Mouse (Mus musculus) cerebellum, adult 18-20 months (tissue): ENCODE measurements around the gene Vmn1r91.
"Not testable (repeated sequence)": the region's sequence is repeated elsewhere in the genome, so short reads cannot be mapped to it uniquely, and the experiment has no call there.

ENCODE experiments used
- DNase-seq, 2 experiments: peaks; one replicate each; pipeline ENCODE4 v3.0.0; 2021

The Vmn1r91 gene

DNA sequence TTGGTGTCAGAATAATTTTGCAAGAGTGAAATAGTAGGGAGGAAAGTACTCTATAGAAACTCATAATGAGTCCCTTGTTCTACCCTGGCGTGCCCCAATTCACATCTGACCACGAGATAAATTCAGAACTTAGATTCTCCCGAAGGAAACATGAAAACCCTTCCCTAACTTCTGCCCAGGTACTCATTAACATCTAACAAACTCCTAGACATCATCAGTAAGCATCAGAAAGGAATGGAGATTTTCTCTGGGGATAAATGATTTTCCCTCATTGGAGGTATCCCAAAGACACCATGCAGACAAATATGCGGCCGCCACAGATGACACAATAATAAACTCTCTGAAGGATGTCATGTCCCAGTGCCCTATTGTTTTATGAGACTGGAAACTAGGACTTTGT lies at the start of gene Vmn1r91:
Gene Vmn1r91, plus strand, starts transcription at position 301 of the 400 bp plus-strand sequence.
- DNase-seq: not testable (repeated sequence)

DNA sequence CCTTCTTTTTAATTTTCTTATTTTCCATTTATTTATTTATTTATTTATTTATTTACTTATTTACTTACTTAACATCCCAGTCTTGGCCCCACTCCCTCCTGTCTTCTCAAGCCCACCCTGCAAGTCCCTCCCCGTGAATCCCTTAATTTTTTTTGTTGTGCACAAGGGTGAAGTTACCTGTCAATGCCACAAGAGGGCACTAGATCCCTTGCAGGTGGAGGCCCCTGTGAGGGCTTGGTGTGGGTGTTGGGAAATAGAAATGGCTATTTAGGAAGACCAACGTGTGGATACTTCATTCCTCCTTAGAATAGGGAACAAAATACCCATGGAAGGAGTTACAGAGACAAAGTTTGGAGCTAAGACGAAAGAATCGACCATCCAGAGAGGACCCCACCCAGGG lies 35.4 kb upstream of the Vmn1r91 start:
- not testable (repeated sequence) for DNase-seq

DNA sequence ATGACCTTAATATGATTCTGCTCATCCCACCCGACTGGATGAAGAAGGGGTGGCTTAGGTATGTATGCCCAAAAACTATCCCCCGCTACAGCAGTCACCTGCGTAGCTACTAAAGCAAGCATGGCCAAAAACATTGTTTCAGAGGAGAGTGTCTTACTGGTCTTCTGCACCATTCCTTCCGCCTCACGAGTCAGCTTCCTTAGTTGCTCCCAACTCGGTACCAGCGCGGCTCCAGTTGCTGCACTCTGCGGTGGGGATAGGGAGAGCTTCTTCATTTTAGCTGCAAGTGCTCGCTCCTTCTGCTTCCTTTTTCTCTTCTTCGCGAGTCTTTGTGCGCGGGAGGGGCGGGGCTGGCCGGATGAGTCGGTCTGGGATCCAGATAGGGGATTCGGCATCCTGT lies 21.4 kb upstream of the Vmn1r91 start:
- DNase-seq: not testable (repeated sequence)

DNA sequence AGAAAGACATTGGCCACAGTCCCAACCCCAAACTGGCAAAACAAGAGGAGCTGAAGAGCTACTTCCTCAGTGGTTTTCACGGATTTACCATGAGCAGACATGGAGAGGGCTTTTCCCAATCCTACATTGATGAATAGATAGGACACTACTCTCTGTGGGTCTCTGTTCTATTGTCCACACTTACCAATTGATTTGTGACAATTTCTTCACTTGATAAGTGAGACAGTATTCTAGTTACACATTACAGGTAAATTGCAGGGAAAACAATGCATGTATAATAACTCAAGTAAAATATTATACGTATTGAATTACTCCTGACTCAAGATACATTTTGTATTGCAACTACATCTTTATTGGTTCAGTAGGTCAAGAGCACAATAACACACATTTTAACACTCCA lies 23.0 kb downstream of the Vmn1r91 start, which contains the start of gene Gm16442:
Gene Gm16442, minus strand, starts transcription at position 101 of the 400 bp plus-strand sequence.
- DNase-seq: not testable (repeated sequence)

DNA sequence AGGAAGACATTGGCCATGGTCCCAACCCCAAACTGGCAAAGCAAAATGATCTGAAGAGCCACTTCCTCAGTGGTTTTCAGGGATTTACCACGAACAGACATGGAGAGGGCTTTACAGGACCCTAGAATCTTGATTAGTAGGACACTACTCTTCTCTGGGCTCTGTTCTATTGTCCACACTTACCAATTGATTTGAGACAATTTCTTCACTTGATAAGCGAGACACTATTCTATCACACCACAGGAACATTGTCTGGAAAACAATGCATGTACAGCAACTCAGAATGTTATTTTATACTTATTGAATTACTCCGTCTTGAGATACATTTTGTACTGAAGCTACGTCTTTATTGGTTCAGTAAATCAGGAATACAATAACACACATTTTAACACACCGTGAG lies 39.5 kb downstream of the Vmn1r91 start, which contains the start of gene Vmn1r93:
Gene Vmn1r93, minus strand, starts transcription at position 101 of the 400 bp plus-strand sequence.
- not testable (repeated sequence) for DNase-seq
